9 mouse cellular contexts compared by ENCODE assay signal in the genomic region with DNA sequence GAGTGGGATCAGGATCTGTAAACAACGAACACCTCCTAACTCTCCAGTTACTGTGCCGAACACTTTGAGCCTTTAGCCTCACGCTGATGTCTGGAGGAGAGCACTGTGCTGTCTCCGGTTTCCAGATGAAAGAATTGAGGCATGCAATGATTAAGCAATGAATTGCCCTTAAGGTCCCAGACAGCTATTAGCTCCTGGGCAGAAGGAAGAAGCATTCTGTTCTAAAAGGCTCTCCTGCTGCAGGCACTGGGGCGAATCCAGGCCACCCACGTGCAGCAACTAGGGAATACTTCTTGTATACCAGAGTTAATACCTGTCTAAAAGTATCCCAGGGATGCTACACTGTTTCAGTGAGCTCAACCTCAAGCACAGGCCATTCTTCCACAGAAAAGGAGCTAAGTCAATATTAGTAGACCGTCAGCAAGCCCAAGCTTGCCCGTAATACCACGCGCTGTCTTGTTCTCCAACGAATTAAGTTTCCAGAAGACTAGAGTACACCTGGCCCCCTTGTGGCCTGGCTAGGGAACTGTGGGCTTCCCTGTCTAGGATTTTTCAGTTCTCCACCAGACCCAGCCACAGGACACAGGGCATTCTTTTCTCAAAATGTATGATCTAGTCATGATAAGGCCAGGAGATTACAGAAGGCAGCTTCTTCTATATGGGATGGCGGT. TPM values are rescaled to one million over a fixed set of nuclear protein-coding genes. Genes with fewer than 3 reads are reported as not detected.
DNase-seq lines count a peak whose midpoint lies in the region; ATAC-seq and TF ChIP-seq lines count a peak whose summit lies in the region.
"Had no signal": no experiment of that assay in that cellular context is flagged by ENCODE, and none has a peak within 500 bp of the region (broad histone marks: within the 10 kb centered on the region; RNA-seq: fewer than 3 reads in every experiment).

No protein-coding gene starts in this region.

- no peak overlapping the region for H3K4me2 ChIP-seq in hindbrain, embryonic 16.5 days (ENCODE audit: low read length)
- no peak overlapping the region for H3K4me2 ChIP-seq in hindbrain, embryonic 12.5 days (replicated peaks)
- no peak overlapping the region for H3K4me2 ChIP-seq in midbrain, embryonic 14.5 days (ENCODE audit: low read length)
- H3K4me2 ChIP-seq: limb, embryonic 13.5 days had no signal

- no peak overlapping the region for H3K4me3 ChIP-seq in hindbrain, embryonic 16.5 days (ENCODE audit: low read length)
- no peak overlapping the region for H3K4me3 ChIP-seq in hindbrain, embryonic 12.5 days
- H3K4me3 ChIP-seq in kidney, adult 2 months (ENCODE audit: insufficient read depth, low read depth, low read length) = no peak overlapping the region
- no peak overlapping the region for H3K4me3 ChIP-seq in midbrain, embryonic 14.5 days (replicated peaks; ENCODE audit: low read depth, low read length)
- H3K4me3 ChIP-seq: limb, embryonic 13.5 days had no signal

- WGBS in hindbrain, embryonic 16.5 days = 45% methylated on average over 12 of the region's 12 CpGs
- 54% methylated on average over 12 of the region's 12 CpGs for WGBS in hindbrain, embryonic 12.5 days
- 40% methylated on average over 12 of the region's 12 CpGs for WGBS in kidney, adult 2 months
- WGBS in midbrain, embryonic 14.5 days = 36% methylated on average over 12 of the region's 12 CpGs

- no peaks in the 10 kb centered on the region for H3K27me3 ChIP-seq in hindbrain, embryonic 16.5 days (replicated peaks; ENCODE audit: control insufficient read depth, insufficient read depth, low read length)
- H3K27me3 ChIP-seq in hindbrain, embryonic 12.5 days = peaks cover 20% of the 10 kb centered on the region
- no peaks in the 10 kb centered on the region for H3K27me3 ChIP-seq in kidney, adult 2 months (replicated peaks; ENCODE audit: control insufficient read depth, insufficient read depth, low read length)
- H3K27me3 ChIP-seq in midbrain, embryonic 14.5 days (ENCODE audit: control insufficient read depth, insufficient read depth, low read length) = no peaks in the 10 kb centered on the region

- DNase-seq in ES-CJ7 (ENCODE audit: low read depth, low spot score) = peak; percentile 81
- peak; percentile 78 for DNase-seq in embryo, embryonic 10.5 days (ENCODE audit: low spot score)
- peak; percentile 56 for DNase-seq in kidney, adult 2 months
- peak; percentile 81 for DNase-seq in midbrain, embryonic 14.5 days
- DNase-seq in gastrocnemius, postnatal 4 days (ENCODE audit: low spot score in 2 of 2) = no peak
- no peak for DNase-seq in right cerebral cortex, postnatal 14 days

- ATAC-seq in hindbrain, embryonic 16.5 days = 0 out of 2 replicates have a peak, but pooled peaks have one; percentile 28
- ATAC-seq in hindbrain, embryonic 12.5 days (ENCODE audit: low FRiP score) = no peak
- no peak for ATAC-seq in midbrain, embryonic 14.5 days (ENCODE audit: low FRiP score, low TSS enrichment)

- H3K4me1 ChIP-seq in hindbrain, embryonic 16.5 days (ENCODE audit: control insufficient read depth, insufficient read depth, low read depth, low read length) = no peaks in the 10 kb centered on the region
- peaks cover 3% of the 10 kb centered on the region; the same call in 1 of the 2 replicates for H3K4me1 ChIP-seq in hindbrain, embryonic 12.5 days
- H3K4me1 ChIP-seq in kidney, adult 2 months (ENCODE audit: control insufficient read depth, insufficient read depth, low read length) = no peaks in the 10 kb centered on the region
- H3K4me1 ChIP-seq in midbrain, embryonic 14.5 days (ENCODE audit: control insufficient read depth, insufficient read depth, low read length) = 0 out of 2 replicates have a peak, but pooled peaks cover 3% of the 10 kb centered on the region

- no peak overlapping the region for H3K27ac ChIP-seq in hindbrain, embryonic 16.5 days (ENCODE audit: low read depth, low read length)
- H3K27ac ChIP-seq in hindbrain, embryonic 12.5 days = no peak overlapping the region
- H3K27ac ChIP-seq in kidney, adult 2 months (ENCODE audit: insufficient read depth, low read depth, low read length) = no peak overlapping the region
- H3K27ac ChIP-seq in midbrain, embryonic 14.5 days (replicated peaks; ENCODE audit: low read depth, low read length) = no peak overlapping the region
- H3K27ac ChIP-seq: limb, embryonic 13.5 days had no signal

- TF ChIP-seq POLR2A in kidney, adult 2 months (IDR thresholded peaks at IDR 0.05; ENCODE audit: low read depth, low read length) = no peak

- H3K36me3 ChIP-seq in hindbrain, embryonic 16.5 days (ENCODE audit: control insufficient read depth, insufficient read depth, low read length) = no peaks in the 10 kb centered on the region; the same call in none of the 2 replicates
- H3K36me3 ChIP-seq in hindbrain, embryonic 12.5 days = peaks cover 38% of the 10 kb centered on the region
- H3K36me3 ChIP-seq in kidney, adult 2 months (ENCODE audit: control insufficient read depth, insufficient read depth, low read length) = no peaks in the 10 kb centered on the region
- H3K36me3 ChIP-seq in midbrain, embryonic 14.5 days (ENCODE audit: control insufficient read depth, insufficient read depth, low read length) = peaks cover 26% of the 10 kb centered on the region

- TF ChIP-seq CTCF in kidney, adult 2 months (conservative IDR thresholded peaks at IDR 0.05; ENCODE audit: insufficient read depth, insufficient read length, low read depth, low read length) = peak; percentile 75

- no peaks in the 10 kb centered on the region for H3K9me3 ChIP-seq in hindbrain, embryonic 16.5 days (ENCODE audit: control insufficient read depth, low read length)
- H3K9me3 ChIP-seq in hindbrain, embryonic 12.5 days (replicated peaks) = no peaks in the 10 kb centered on the region
- no peaks in the 10 kb centered on the region for H3K9me3 ChIP-seq in midbrain, embryonic 14.5 days (ENCODE audit: control insufficient read depth, low read length)
- H3K9me3 ChIP-seq: limb, embryonic 13.5 days had no signal

- no peak overlapping the region for H3K9ac ChIP-seq in hindbrain, embryonic 16.5 days (ENCODE audit: low read depth, low read length)
- H3K9ac ChIP-seq in hindbrain, embryonic 12.5 days = no peak overlapping the region
- no peak overlapping the region for H3K9ac ChIP-seq in midbrain, embryonic 14.5 days (replicated peaks; ENCODE audit: low read length)
- H3K9ac ChIP-seq: limb, embryonic 13.5 days had no signal

RNA-seq across cellular contexts. Expression of a gene that starts 11.2 kb away (rescaled TPM):
- 25.4 and 26.1 TPM in 2 replicates for polyA plus RNA-seq in hindbrain, embryonic 16.5 days (2015; fragmentation: Nextera tagmentation; extraction: Ambion mirVana)
- 63.4 and 66.4 TPM in 2 replicates for polyA plus RNA-seq in hindbrain, embryonic 12.5 days (2016; fragmentation: Nextera tagmentation; extraction: Ambion mirVana)
- polyA plus RNA-seq in kidney, adult 2 months (2012; rRNA removed) = 6.4 and 8.9 TPM in 2 replicates
- 22.0 and 24.1 TPM in 2 replicates for polyA plus RNA-seq in midbrain, embryonic 14.5 days (2014; fragmentation: Nextera tagmentation; extraction: Ambion mirVana)
- 100 to 1,000 TPM; 203 to 213 TPM for total RNA-seq in gastrocnemius, postnatal 4 days (2021)

RNA-seq across cellular contexts. Expression of a gene that starts 11.9 kb away (rescaled TPM):
- polyA plus RNA-seq in hindbrain, embryonic 16.5 days (2015; fragmentation: Nextera tagmentation; extraction: Ambion mirVana) = 17.9 and 18.7 TPM in 2 replicates
- 8.6 and 9.2 TPM in 2 replicates for polyA plus RNA-seq in hindbrain, embryonic 12.5 days (2016; fragmentation: Nextera tagmentation; extraction: Ambion mirVana)
- 3.9 and 6.5 TPM in 2 replicates for polyA plus RNA-seq in kidney, adult 2 months (2012; rRNA removed)
- 9.3 and 16.8 TPM in 2 replicates for polyA plus RNA-seq in midbrain, embryonic 14.5 days (2014; fragmentation: Nextera tagmentation; extraction: Ambion mirVana)
- total RNA-seq in gastrocnemius, postnatal 4 days (2021) = 10 to 100 TPM; 13.4 to 15.1 TPM

RNA-seq across cellular contexts. Expression of a gene that starts 15.7 kb away (rescaled TPM):
- polyA plus RNA-seq in hindbrain, embryonic 16.5 days (2015; fragmentation: Nextera tagmentation; extraction: Ambion mirVana) = 50.5 and 52.5 TPM in 2 replicates
- polyA plus RNA-seq in hindbrain, embryonic 12.5 days (2016; fragmentation: Nextera tagmentation; extraction: Ambion mirVana) = 25.3 and 25.7 TPM in 2 replicates
- 1.3 and 1.8 TPM in 2 replicates for polyA plus RNA-seq in kidney, adult 2 months (2012; rRNA removed)
- 42.9 and 55.9 TPM in 2 replicates for polyA plus RNA-seq in midbrain, embryonic 14.5 days (2014; fragmentation: Nextera tagmentation; extraction: Ambion mirVana)
- total RNA-seq in gastrocnemius, postnatal 4 days (2021) = under 1 TPM; 0.78 to 0.93 TPM

RNA-seq across cellular contexts. Expression of a gene that starts 15.9 kb away (rescaled TPM):
- polyA plus RNA-seq in hindbrain, embryonic 16.5 days (2015; fragmentation: Nextera tagmentation; extraction: Ambion mirVana) = 42.1 and 46.4 TPM in 2 replicates
- polyA plus RNA-seq in hindbrain, embryonic 12.5 days (2016; fragmentation: Nextera tagmentation; extraction: Ambion mirVana) = 39.2 and 41.5 TPM in 2 replicates
- 31.6 and 51.9 TPM in 2 replicates for polyA plus RNA-seq in kidney, adult 2 months (2012; rRNA removed)
- 39.7 and 44.2 TPM in 2 replicates for polyA plus RNA-seq in midbrain, embryonic 14.5 days (2014; fragmentation: Nextera tagmentation; extraction: Ambion mirVana)
- total RNA-seq in gastrocnemius, postnatal 4 days (2021) = 10 to 100 TPM; 47.6 to 51.6 TPM

RNA-seq across cellular contexts. Expression of a gene that starts 26.3 kb away (rescaled TPM):
- polyA plus RNA-seq in hindbrain, embryonic 16.5 days (2015; fragmentation: Nextera tagmentation; extraction: Ambion mirVana) = 20.4 and 23.9 TPM in 2 replicates
- polyA plus RNA-seq in hindbrain, embryonic 12.5 days (2016; fragmentation: Nextera tagmentation; extraction: Ambion mirVana) = 25.7 and 29.3 TPM in 2 replicates
- polyA plus RNA-seq in kidney, adult 2 months (2012; rRNA removed) = 15.5 and 21.0 TPM in 2 replicates
- polyA plus RNA-seq in midbrain, embryonic 14.5 days (2014; fragmentation: Nextera tagmentation; extraction: Ambion mirVana) = 15.7 and 21.0 TPM in 2 replicates
- total RNA-seq in gastrocnemius, postnatal 4 days (2021) = 10 to 100 TPM; 14.2 to 15.2 TPM

Comparison
In these comparisons a context has a peak if more than half of its experiments do, and no peak if none do; other contexts are left out.
1. DNase-seq: peak in ES-CJ7 (single experiment), embryo, embryonic 10.5 days (single experiment), kidney, adult 2 months (single experiment) and midbrain, embryonic 14.5 days (single experiment); none in gastrocnemius, postnatal 4 days (0 of 2) and right cerebral cortex, postnatal 14 days (single experiment).